Mouse (Mus musculus): ENCODE measurements around the gene Klrb1.
"Not testable (repeated sequence)": the region's sequence is repeated elsewhere in the genome, so short reads cannot be mapped to it uniquely, and the experiment has no call there.

DNA sequence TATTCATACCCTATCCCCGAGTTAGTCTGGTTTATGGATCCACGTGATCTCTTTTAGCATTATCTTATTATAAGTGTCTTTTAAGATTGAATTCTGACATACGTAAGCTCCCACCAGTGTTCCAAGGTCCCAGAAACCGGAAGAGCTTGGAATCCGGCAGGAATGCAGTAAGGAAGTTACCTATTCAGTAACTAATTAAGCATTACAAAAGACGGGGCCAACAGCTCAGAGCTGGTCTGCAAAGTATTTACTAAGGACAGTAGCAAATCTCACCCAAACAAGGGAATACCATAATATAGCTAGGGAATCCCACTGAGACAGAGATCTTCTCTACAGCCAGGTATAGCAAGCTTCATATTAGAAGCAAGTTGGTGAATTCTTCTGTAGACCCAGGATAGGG, 24.1 kb upstream of the Klrb1 start:
- TF ChIP-seq EP300 (IDR thresholded peaks at IDR 0.05; ENCODE audit: insufficient read depth, low read depth, low read length); CTCF (IDR thresholded peaks at IDR 0.05); POLR2A (IDR thresholded peaks at IDR 0.05; ENCODE audit: insufficient read depth, low read depth, low read length): not testable (repeated sequence)
